Mouse (Mus musculus) CH12.LX (cell line): ENCODE data around the gene Fam172a. TPM values are rescaled to one million over a fixed set of nuclear protein-coding genes. Genes with fewer than 3 reads are reported as not detected.

Experiments used
- DNase-seq: peaks from one replicate; pipeline ENCODE4 v3.0.0-alpha.2; 2013; ENCODE audit errors: extremely low read depth
- H3K27ac ChIP-seq: 2 replicates; pipeline ENCODE4 v1.5.1; 2012; ENCODE audit warnings: low read depth, mild to moderate bottlenecking, control low read depth, moderate library complexity; ENCODE audit not compliant: insufficient read depth
- H3K27me3 ChIP-seq: replicated peaks from 2 replicates; pipeline ENCODE3; 2012; ENCODE audit warnings: inconsistent platforms
- H3K36me3 ChIP-seq, 2 experiments: replicated peaks in 1 of 2; 2 replicates each; pipeline versions ENCODE3 to v1.6.1; 2012; ENCODE audit warnings: inconsistent platforms in 1 of 2, low read length in 1 of 2, mild to moderate bottlenecking in 1 of 2, mixed read lengths in 1 of 2, moderate library complexity in 1 of 2; ENCODE audit not compliant: control insufficient read depth in 1 of 2, insufficient read depth in 1 of 2
- H3K4me1 ChIP-seq, 2 experiments: 2 replicates each; pipeline ENCODE4 v1.6.1; 2012; ENCODE audit warnings: inconsistent platforms in 1 of 2, moderate library complexity in 1 of 2; ENCODE audit not compliant: insufficient read depth in 2 of 2, control insufficient read depth in 1 of 2
- H3K4me2 ChIP-seq: 2 replicates; pipeline ENCODE4 v1.6.1; 2012; ENCODE audit warnings: low read depth, mild to moderate bottlenecking, control low read depth; ENCODE audit not compliant: poor library complexity, insufficient read depth, severe bottlenecking
- H3K4me3 ChIP-seq, 3 experiments: fragments of 150-350 bp in 1 of 3; sonication (generic) in 1 of 3; replicated peaks in 1 of 3; 2 replicates each; pipeline versions ENCODE3 to v1.5.1; 2011 to 2012; ENCODE audit warnings: low read depth in 2 of 3, low read length in 2 of 3, mild to moderate bottlenecking in 2 of 3, moderate library complexity in 2 of 3, control low read depth in 1 of 3, improper control_type of control experiment in 1 of 3, inconsistent platforms in 1 of 3, mixed read lengths in 1 of 3; ENCODE audit not compliant: poor library complexity in 1 of 3
- H3K79me2 ChIP-seq: replicated peaks from 2 replicates; pipeline ENCODE4 v1.6.1; 2012; ENCODE audit warnings: mild to moderate bottlenecking, moderate library complexity; ENCODE audit not compliant: control insufficient read depth, poor library complexity, insufficient read depth, severe bottlenecking; ENCODE audit errors: extremely low read depth
- H3K9ac ChIP-seq: 2 replicates; pipeline ENCODE4 v1.6.1; 2012; ENCODE audit warnings: low read depth, mild to moderate bottlenecking, control low read depth, moderate library complexity; ENCODE audit not compliant: insufficient read depth
- H3K9me3 ChIP-seq: replicated peaks from 2 replicates; pipeline ENCODE3; 2012; ENCODE audit warnings: low read length, inconsistent platforms, mixed read lengths
- E2F4 ChIP-seq: IDR thresholded peaks from 2 replicates; pipeline ENCODE4 v1.6.1; 2011; ENCODE audit warnings: low read depth, low read length, improper control_type of control experiment; ENCODE audit not compliant: insufficient replicate concordance
- ELF1 ChIP-seq: IDR thresholded peaks from 2 replicates; pipeline ENCODE4 v1.6.1; 2014; ENCODE audit warnings: low read depth, mild to moderate bottlenecking, inconsistent platforms, low read length, improper control_type of control experiment
- HCFC1 ChIP-seq: IDR thresholded peaks from 2 replicates; pipeline ENCODE4 v1.6.1; 2012; ENCODE audit warnings: low read depth, mild to moderate bottlenecking, inconsistent platforms, low read length, improper control_type of control experiment
- IRF4 ChIP-seq: IDR thresholded peaks from 2 replicates; pipeline ENCODE4 v1.6.1; 2014; ENCODE audit warnings: low read depth, mild to moderate bottlenecking, inconsistent platforms, low read length, improper control_type of control experiment
- KAT2A ChIP-seq: IDR thresholded peaks from 2 replicates; pipeline ENCODE4 v1.6.1; 2012; ENCODE audit warnings: low read length, improper control_type of control experiment, inconsistent platforms; ENCODE audit not compliant: insufficient replicate concordance
- MAFK ChIP-seq: IDR thresholded peaks from 2 replicates; pipeline ENCODE4 v1.6.1; 2011; ENCODE audit warnings: low read length, improper control_type of control experiment; ENCODE audit not compliant: insufficient replicate concordance
- MAX ChIP-seq: IDR thresholded peaks from 2 replicates; pipeline ENCODE4 v1.6.1; 2011; ENCODE audit warnings: low read length, improper control_type of control experiment
- MEF2A ChIP-seq: IDR thresholded peaks from 2 replicates; pipeline ENCODE4 v1.6.1; 2014; ENCODE audit warnings: low read depth, mild to moderate bottlenecking, inconsistent platforms, low read length, improper control_type of control experiment, borderline replicate concordance
- MXI1 ChIP-seq: IDR thresholded peaks from 2 replicates; pipeline ENCODE4 v1.6.1; 2011; ENCODE audit warnings: mild to moderate bottlenecking, low read depth, low read length, improper control_type of control experiment
- NELFE ChIP-seq: IDR thresholded peaks from 2 replicates; pipeline ENCODE4 v1.6.1; 2011; ENCODE audit warnings: low read depth, low read length, improper control_type of control experiment
- NRF1 ChIP-seq: IDR thresholded peaks from 2 replicates; pipeline ENCODE4 v1.6.1; 2014; ENCODE audit warnings: low read depth, mild to moderate bottlenecking, inconsistent platforms, low read length, improper control_type of control experiment, moderate library complexity
- POLR2A ChIP-seq: IDR thresholded peaks from 2 replicates; pipeline ENCODE4 v1.6.1; 2011; ENCODE audit warnings: low read depth, mild to moderate bottlenecking, improper control_type of control experiment, low read length
- TBP ChIP-seq: conservative IDR thresholded peaks from 2 replicates; pipeline ENCODE4 v1.6.1; 2011; ENCODE audit warnings: low read depth, low read length, improper control_type of control experiment
- TCF12 ChIP-seq: IDR thresholded peaks from 2 replicates; pipeline ENCODE4 v1.6.1; 2014; ENCODE audit warnings: low read depth, mild to moderate bottlenecking, inconsistent platforms, low read length, improper control_type of control experiment
- ZC3H11A ChIP-seq: IDR thresholded peaks from 2 replicates; pipeline ENCODE4 v1.6.1; 2012; ENCODE audit warnings: low read depth, mild to moderate bottlenecking, inconsistent platforms, low read length, improper control_type of control experiment
- ZMIZ1 ChIP-seq: IDR thresholded peaks from 2 replicates; pipeline ENCODE4 v1.6.1; 2012; ENCODE audit warnings: low read depth, mild to moderate bottlenecking, inconsistent platforms, low read length, improper control_type of control experiment
- ZNF384 ChIP-seq: IDR thresholded peaks from 2 replicates; pipeline ENCODE4 v1.6.1; 2012; ENCODE audit warnings: low read depth, low read length, improper control_type of control experiment, inconsistent platforms
- dilution Hi-C: fragments of 300-500 bp; cut with MboI; formaldehyde crosslinking; loops from 2 replicates; pipeline ENCODE4 v1.14.3; 2020; ENCODE audit warnings: low sequenced_read_pairs; ENCODE audit not compliant: extremely low pct_unique_long_range_greater_than_20kb, extremely low pct_ligation_motif_present
- in situ Hi-C: fragments of 300-500 bp; cut with MboI; formaldehyde crosslinking; loops from 3 replicates; pipeline ENCODE4 v1.14.3; 2019; ENCODE audit warnings: low sequenced_read_pairs, low pct_ligation_motif_present, low pct_unique_long_range_greater_than_20kb, mixed read lengths
- polyA plus RNA-seq: library from polyadenylated mRNA; unstranded; fragments of >175 nt; gene quantifications from 2 replicates; pipeline ENCODE4 v1.2.1, GENCODE M21; 2012; ENCODE audit warnings: low read depth; ENCODE audit not compliant: insufficient read length
- total RNA-seq, 2 experiments: library from RNA; depleted of rRNA; stranded (reverse); fragments of 300-350 nt in 1 of 2; fragments of >200 nt in 1 of 2; gene quantifications; 2 replicates each; pipeline ENCODE4 v1.2.3; 2012 to 2014

Fam172a gene
- total and polyA plus RNA-seq, 3 experiments = 12.2 to 24.7 (median 16.9) TPM

- in situ Hi-C loops = no loop called here
- no peaks in the 10 kb centered on the region for H3K79me2 ChIP-seq
- no peak for DNase-seq
- peaks cover 0 to 6% of the 10 kb centered on the region in 2 experiments for H3K36me3 ChIP-seq
- no peaks in the 10 kb centered on the region for H3K27me3 ChIP-seq
- dilution Hi-C loops = no loop called here
- H3K4me1 ChIP-seq = no peaks in the 10 kb centered on the region
- no peak overlapping the region for H3K9ac ChIP-seq
- no peak overlapping the region for H3K27ac ChIP-seq
- no peak overlapping the region for H3K4me3 ChIP-seq
- no peak overlapping the region for H3K4me2 ChIP-seq
- H3K9me3 ChIP-seq = no peaks in the 10 kb centered on the region
- TF ChIP-seq IRF4 = no peak
- TF ChIP-seq MAX = no peak
- no peak for TF ChIP-seq NRF1
- no peak for TF ChIP-seq ZC3H11A
- TF ChIP-seq ELF1 = no peak
- TF ChIP-seq HCFC1 = no peak
- TF ChIP-seq TBP = no peak
- TF ChIP-seq E2F4 = no peak
- TF ChIP-seq ZNF384 = no peak
- TF ChIP-seq MXI1 = no peak
- no peak for TF ChIP-seq POLR2A
- no peak for TF ChIP-seq KAT2A
Measured at GRCm38 (mm10) chr13:78123911-78124426, 422.1 kb downstream of the Fam172a start.

GRCm38 (mm10) chr13:78157465-78157864 lies 455.6 kb downstream of the Fam172a start:
- Histone ChIP-seq H3K27me3 (no peaks in the 10 kb centered on the region), H3K79me2 (no peaks in the 10 kb centered on the region), H3K4me1 (no peaks in the 10 kb centered on the region), H3K9ac (no peak overlapping the region), H3K27ac (no peak overlapping the region), H3K4me3 (no peak overlapping the region), H3K4me2 (no peak overlapping the region), H3K9me3 (no peaks in the 10 kb centered on the region), H3K36me3 (no peaks in the 10 kb centered on the region)
- dilution Hi-C loops (no loop called here), in situ Hi-C loops (no loop called here)
- TF ChIP-seq MAFK (no peak), NELFE (no peak), TCF12 (no peak), MEF2A (no peak), ZMIZ1 (no peak), TBP (no peak)
- DNase-seq = no peak
